Mouse (Mus musculus) olfactory bulb, adult 2 months (tissue): ENCODE data around the gene Tfpi.

Source experiments
- CTCF ChIP-seq: fragments of 200-500 bp; IDR thresholded peaks from 2 replicates; pipeline ENCODE4 v1.5.1; 2012; ENCODE audit warnings: low read depth, mild to moderate bottlenecking, low read length, moderate library complexity; ENCODE audit not compliant: insufficient read depth
- POLR2A ChIP-seq: fragments of 200-500 bp; IDR thresholded peaks from 2 replicates; pipeline ENCODE4 v1.6.1; 2012; ENCODE audit warnings: mild to moderate bottlenecking, low read depth, low read length, moderate library complexity; ENCODE audit not compliant: insufficient read depth

- no peak for TF ChIP-seq CTCF
- no peak for TF ChIP-seq POLR2A
Measured at GRCm38 (mm10) chr2:84513281-84513680, 36.7 kb upstream of the Tfpi start.
